Mouse (Mus musculus): Measurements from ENCODE around the gene Lrrc26. TPM values are rescaled to one million over a fixed set of nuclear protein-coding genes. Genes with fewer than 3 reads are reported as not detected.

The Lrrc26 gene
- total RNA-seq, 2 experiments from 2014 or later = not detected

GRCm38 (mm10) chr2:25332286-25333160 lies 42.8 kb downstream of the Lrrc26 start, which contains the start of gene Man1b1:
Gene Man1b1 (plus strand): TSS chr2:25332338.
- peak within 1 kb of the TSS; percentile 91 for H3K4me3 ChIP-seq
- intact Hi-C loops (cut with DNase I) = loop anchor here (2.0 kb wide), 2 partner anchors 60 to 70 kb away; partner anchors contain the start of genes Anapc2 and Ssna1

DNA sequence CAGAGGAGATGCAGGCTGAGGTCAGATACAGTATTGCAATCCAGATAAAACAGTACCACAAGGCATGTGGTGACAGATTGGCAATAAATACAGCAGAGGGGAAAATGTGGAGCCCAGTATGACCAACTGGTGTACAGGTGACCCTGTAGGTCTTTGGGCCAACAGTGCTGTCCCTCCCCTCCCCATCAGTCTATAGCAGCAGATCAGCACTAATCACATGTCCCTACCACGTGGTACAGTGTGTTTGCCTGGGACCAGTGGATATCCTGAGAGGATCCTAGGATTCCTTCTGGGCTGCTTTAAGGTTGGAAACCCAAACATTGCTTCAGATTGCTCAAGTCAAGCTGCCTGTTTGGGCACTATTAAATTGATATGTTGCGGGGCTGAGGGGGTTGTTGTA lies 43.9 kb downstream of the Lrrc26 start:
- intact Hi-C loops (cut with DNase I) = loop anchor here (2.0 kb wide), 2 partner anchors 61 to 69 kb away; partner anchors contain the start of genes Anapc2 and Ssna1
- H3K4me3 ChIP-seq = peak overlapping the region; percentile 91
- H3K27ac ChIP-seq = no peak overlapping the region
- TF ChIP-seq CTCF (IDR thresholded peaks at IDR 0.05) = no peak
- DNase-seq (ENCODE audit: extremely low spot score in 1 of 2, low spot score in 2 of 2) = no peak

More at GRCm38 (mm10) chr2:25332286-25333160, 42.8 kb downstream of the Lrrc26 start, which contains the start of gene Man1b1:
- TF ChIP-seq CTCF (IDR thresholded peaks at IDR 0.05) = peak; percentile 20
- peak within 1 kb of the TSS; percentile 92 for H3K27ac ChIP-seq
- peak; percentile 99 for DNase-seq (ENCODE audit: extremely low spot score in 1 of 2, low spot score in 2 of 2)

DNA sequence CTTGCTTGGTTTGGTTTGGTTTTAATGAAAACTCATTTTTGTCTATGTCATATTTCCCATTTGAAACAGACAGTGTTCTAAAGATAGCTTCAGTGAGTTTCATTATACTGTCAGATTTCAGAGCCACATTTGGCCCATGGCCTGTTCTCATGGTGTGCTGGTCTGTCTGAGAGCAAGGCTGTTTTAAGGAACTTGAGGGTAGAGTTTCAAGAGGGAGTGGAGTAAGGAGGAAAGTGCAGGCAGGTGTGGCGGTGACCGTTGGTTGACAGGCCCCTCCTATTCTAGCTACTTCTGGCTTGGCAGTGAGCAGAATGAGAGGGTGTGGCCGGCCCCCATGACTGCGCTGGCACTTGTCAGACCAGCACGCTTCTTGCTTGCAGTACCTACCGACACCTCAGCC lies 48.6 kb downstream of the Lrrc26 start:
- TF ChIP-seq CTCF (IDR thresholded peaks at IDR 0.05) = no peak
- intact Hi-C loops (cut with DNase I) = no loop called here
- Histone ChIP-seq H3K4me3 (no peak overlapping the region), H3K27ac (no peak overlapping the region)
- no peak for DNase-seq (ENCODE audit: extremely low spot score in 1 of 2, low spot score in 2 of 2)

Other genes with a start within 250 kb of the Lrrc26 start
- gene Nsmf, start 235.6 kb upstream of the Lrrc26 start, total RNA-seq (2021) = 100 to 1,000 TPM; 442 to 471 TPM
- not detected for gene Entpd8, start 209.6 kb upstream of the Lrrc26 start, total RNA-seq (2021)
- not detected for gene Noxa1, start 194.8 kb upstream of the Lrrc26 start, total RNA-seq (2021)
- 10 to 100 TPM; 20.2 to 21.7 TPM for gene Nrarp, start 109.2 kb upstream of the Lrrc26 start, total RNA-seq (2021)
- gene Tor4a, start 93.0 kb upstream of the Lrrc26 start, total RNA-seq (2021) = 1 to 10 TPM; 2.0 to 2.2 TPM
- 10 to 100 TPM; 53.4 to 64.3 TPM for gene Nelfb, start 78.4 kb upstream of the Lrrc26 start, total RNA-seq (2021)
- not detected for gene Stpg3, start 75.3 kb upstream of the Lrrc26 start, total RNA-seq (2021)
- not detected for gene Fam166a, start 71.2 kb upstream of the Lrrc26 start, total RNA-seq (2021)
- 100 to 1,000 TPM; 317 to 329 TPM for gene Tubb4b, start 65.2 kb upstream of the Lrrc26 start, total RNA-seq (2021)
- not detected for gene Slc34a3, start 55.6 kb upstream of the Lrrc26 start, total RNA-seq (2021)
- not detected for gene Rnf224, start 53.1 kb upstream of the Lrrc26 start, total RNA-seq (2021)
- gene Rnf208, start 47.7 kb upstream of the Lrrc26 start, total RNA-seq (2021) = 100 to 1,000 TPM; 249 to 270 TPM
- gene Cysrt1, start 47.5 kb upstream of the Lrrc26 start, total RNA-seq (2021) = not detected
- 1 to 10 TPM; 1.4 to 2.7 TPM for gene AL732309.1, start 43.1 kb upstream of the Lrrc26 start, total RNA-seq (2021)
- gene Tmem203, start 34.5 kb upstream of the Lrrc26 start, total RNA-seq (2021) = 10 to 100 TPM; 35.6 to 41.6 TPM
- 10 to 100 TPM; 20.9 to 21.8 TPM for gene Tprn, start 27.3 kb upstream of the Lrrc26 start, total RNA-seq (2021)
- gene Ssna1, start 17.5 kb upstream of the Lrrc26 start, total RNA-seq (2021) = 10 to 100 TPM; 65.6 to 65.9 TPM
- gene Anapc2, start 17.4 kb upstream of the Lrrc26 start, total RNA-seq (2021) = 10 to 100 TPM; 87.1 to 90.3 TPM
- not detected for gene Tmem210, start 1.8 kb upstream of the Lrrc26 start, total RNA-seq (2021)
- gene Grin1, start 29.3 kb downstream of the Lrrc26 start, total RNA-seq (2021) = 100 to 1,000 TPM; 452 to 457 TPM
- gene Man1b1, start 42.4 kb downstream of the Lrrc26 start, total RNA-seq (2021) = 10 to 100 TPM; 56.0 to 62.4 TPM
- 10 to 100 TPM; 32.2 to 33.9 TPM for gene Dpp7, start 66.4 kb downstream of the Lrrc26 start, total RNA-seq (2021)
- gene Uap1l1, start 75.8 kb downstream of the Lrrc26 start, total RNA-seq (2021) = 10 to 100 TPM; 15.8 to 24.9 TPM
- 1 to 10 TPM; 2.1 to 2.7 TPM for gene Sapcd2, start 82.4 kb downstream of the Lrrc26 start, total RNA-seq (2021)
- 10 to 100 TPM; 11.5 to 13.1 TPM for gene Entpd2, start 106.0 kb downstream of the Lrrc26 start, total RNA-seq (2021)
- gene Npdc1, start 109.4 kb downstream of the Lrrc26 start, total RNA-seq (2021) = 100 to 1,000 TPM; 337 to 366 TPM
- under 1 TPM in 1 of 2 experiments, not detected in 1; 0.43 TPM for gene Fut7, start 133.4 kb downstream of the Lrrc26 start, total RNA-seq (2021)
- gene Abca2, start 138.8 kb downstream of the Lrrc26 start, total RNA-seq (2021) = 100 to 1,000 TPM; 160 to 168 TPM
- not detected for gene Clic3, start 166.9 kb downstream of the Lrrc26 start, total RNA-seq (2021)
- 10 to 100 TPM; 65.9 to 75.3 TPM for gene Paxx, start 171.2 kb downstream of the Lrrc26 start, total RNA-seq (2021)
- gene Ptgds, start 180.1 kb downstream of the Lrrc26 start, total RNA-seq (2021) = 1,000 to 10,000 TPM; 1,632 to 2,529 TPM
- gene Lcn12, start 204.0 kb downstream of the Lrrc26 start, total RNA-seq (2021) = not detected
- gene Fbxw5, start 210.8 kb downstream of the Lrrc26 start, total RNA-seq (2021) = 100 to 1,000 TPM; 120 to 122 TPM
- 1 to 10 TPM; 1.4 to 1.5 TPM for gene C8g, start 211.8 kb downstream of the Lrrc26 start, total RNA-seq (2021)